Mouse (Mus musculus): ENCODE results near the gene Tcfl5.

DNA sequence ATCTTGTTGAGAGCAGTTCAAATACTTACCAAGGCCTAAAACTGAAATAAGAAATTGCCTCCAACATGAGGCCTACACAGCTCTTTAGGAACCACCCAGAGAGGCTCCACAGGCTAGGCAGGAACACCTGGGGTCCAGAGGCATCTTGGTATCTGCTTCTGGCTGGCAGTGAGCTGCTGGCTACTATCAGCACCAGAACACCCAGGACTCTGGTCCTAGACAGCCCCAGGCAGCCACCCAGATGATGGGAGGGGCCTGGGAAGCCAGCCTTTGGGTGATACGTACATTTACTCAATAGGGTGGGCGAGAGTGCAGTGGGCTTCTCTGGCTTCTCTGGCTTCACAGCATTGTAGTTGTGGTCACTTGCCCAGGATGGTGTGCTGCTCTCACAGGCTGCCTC, 41.0 kb upstream of the Tcfl5 start:
- no peak for TF ChIP-seq CTCF (IDR thresholded peaks at IDR 0.05; ENCODE audit: extremely low read depth, insufficient read depth, low read length)
- no peak for TF ChIP-seq POLR2A (IDR thresholded peaks at IDR 0.05; ENCODE audit: extremely low read depth, insufficient read depth, low read length)
